Mouse (Mus musculus): ENCODE measurements around the gene Ppp1r13l. TPM values are rescaled to one million over a fixed set of nuclear protein-coding genes. Genes with fewer than 3 reads are reported as not detected.

Ppp1r13l gene
- polyA plus RNA-seq, 1 experiment from 2014 or later, result 4.9 TPM

GRCm38 (mm10) chr7:19358634-19359033 is 915 bp upstream of the Ppp1r13l start:
- 28% methylated on average over 13 of the region's 13 CpGs for WGBS
- Histone ChIP-seq H3K27ac (replicated peaks) (peak overlapping the region; percentile 93), H3K4me3 (peak overlapping the region; percentile 87), H3K4me1 (peaks cover 56% of the 10 kb centered on the region), H3K36me3 (peaks cover 42% of the 10 kb centered on the region), H3K27me3 (ENCODE audit: low read depth, poor library complexity, severe bottlenecking) (peaks cover 14% of the 10 kb centered on the region; the same call in 1 of the 2 replicates), H3K9me3 (replicated peaks) (no peaks in the 10 kb centered on the region)
- DNase-seq (ENCODE audit: low spot score), result no peak

GRCm38 (mm10) chr7:19359892-19360641 is 518 bp downstream of the Ppp1r13l start:
- DNase-seq (ENCODE audit: low spot score), result peak; percentile 82
- under 1% methylated on average over 44 of the region's 45 CpGs for WGBS
- Histone ChIP-seq H3K27ac (replicated peaks) (peak overlapping the region; percentile 93), H3K4me3 (peak overlapping the region; percentile 87), H3K9me3 (replicated peaks) (no peaks in the 10 kb centered on the region), H3K27me3 (ENCODE audit: low read depth, poor library complexity, severe bottlenecking) (peaks cover 21% of the 10 kb centered on the region; the same call in 1 of the 2 replicates), H3K36me3 (peaks cover 28% of the 10 kb centered on the region), H3K4me1 (peaks cover 62% of the 10 kb centered on the region)

GRCm38 (mm10) chr7:19360944-19361343 is 1.4 kb downstream of the Ppp1r13l start:
- Histone ChIP-seq H3K4me3 (peak overlapping the region; percentile 87), H3K36me3 (peaks cover 22% of the 10 kb centered on the region), H3K27ac (replicated peaks) (peak overlapping the region; percentile 77), H3K4me1 (peaks cover 62% of the 10 kb centered on the region), H3K9me3 (replicated peaks) (no peaks in the 10 kb centered on the region), H3K27me3 (ENCODE audit: low read depth, poor library complexity, severe bottlenecking) (peaks cover 21% of the 10 kb centered on the region; the same call in 1 of the 2 replicates)
- under 1% methylated on average over 27 of the region's 27 CpGs for WGBS
- DNase-seq (ENCODE audit: low spot score), result peak; percentile 88

GRCm38 (mm10) chr7:19361720-19362119 is 2.2 kb downstream of the Ppp1r13l start:
- peak; percentile 74 for DNase-seq (ENCODE audit: low spot score)
- H3K27me3 ChIP-seq (ENCODE audit: low read depth, poor library complexity, severe bottlenecking), result peaks cover 21% of the 10 kb centered on the region; the same call in 1 of the 2 replicates
- peak overlapping the region; percentile 87 for H3K4me3 ChIP-seq
- H3K4me1 ChIP-seq, result peaks cover 62% of the 10 kb centered on the region
- H3K9me3 ChIP-seq (replicated peaks), result no peaks in the 10 kb centered on the region
- H3K27ac ChIP-seq (replicated peaks), result peak overlapping the region; percentile 77; the same call in 1 of the 2 replicates
- H3K36me3 ChIP-seq, result peaks cover 14% of the 10 kb centered on the region
- 15% methylated on average over 16 of the region's 16 CpGs for WGBS

GRCm38 (mm10) chr7:19362276-19362675 is 2.7 kb downstream of the Ppp1r13l start:
- H3K9me3 ChIP-seq (replicated peaks), result no peaks in the 10 kb centered on the region
- peak overlapping the region; percentile 87 for H3K4me3 ChIP-seq
- H3K36me3 ChIP-seq, result peaks cover 8% of the 10 kb centered on the region
- 29% methylated on average over 4 of the region's 4 CpGs for WGBS
- no peak for DNase-seq (ENCODE audit: low spot score)
- peaks cover 21% of the 10 kb centered on the region; the same call in 1 of the 2 replicates for H3K27me3 ChIP-seq (ENCODE audit: low read depth, poor library complexity, severe bottlenecking)
- H3K27ac ChIP-seq (replicated peaks), result peak overlapping the region; percentile 77
- peaks cover 62% of the 10 kb centered on the region for H3K4me1 ChIP-seq

GRCm38 (mm10) chr7:19363881-19364280 is 4.3 kb downstream of the Ppp1r13l start:
- no peaks in the 10 kb centered on the region for H3K9me3 ChIP-seq (replicated peaks)
- peak; percentile 75 for DNase-seq (ENCODE audit: low spot score)
- no peaks in the 10 kb centered on the region for H3K36me3 ChIP-seq
- peak overlapping the region; percentile 57; the same call in 1 of the 2 replicates for H3K27ac ChIP-seq (replicated peaks)
- H3K4me3 ChIP-seq, result peak overlapping the region; percentile 29; the same call in 1 of the 2 replicates
- 5% methylated on average over 18 of the region's 18 CpGs for WGBS
- peaks cover 53% of the 10 kb centered on the region for H3K4me1 ChIP-seq
- H3K27me3 ChIP-seq (ENCODE audit: low read depth, poor library complexity, severe bottlenecking), result peaks cover 29% of the 10 kb centered on the region

- Histone ChIP-seq H3K4me3 (no peak overlapping the region), H3K9me3 (replicated peaks) (no peaks in the 10 kb centered on the region), H3K36me3 (0 out of 2 replicates have a peak, but pooled peaks cover 2% of the 10 kb centered on the region), H3K27me3 (ENCODE audit: low read depth, poor library complexity, severe bottlenecking) (peaks cover 44% of the 10 kb centered on the region), H3K4me1 (peaks cover 54% of the 10 kb centered on the region), H3K27ac (replicated peaks) (no peak overlapping the region)
- WGBS, result 83% methylated on average over 4 of the region's 4 CpGs
- DNase-seq (ENCODE audit: low spot score), result no peak
Measured at GRCm38 (mm10) chr7:19365376-19365775, 5.8 kb downstream of the Ppp1r13l start.

GRCm38 (mm10) chr7:19368380-19368779 is 8.8 kb downstream of the Ppp1r13l start:
- DNase-seq (ENCODE audit: low spot score), result peak; percentile 37
- no peak overlapping the region for H3K4me3 ChIP-seq
- no peaks in the 10 kb centered on the region for H3K9me3 ChIP-seq (replicated peaks)
- peaks cover 24% of the 10 kb centered on the region for H3K4me1 ChIP-seq
- WGBS, result 24% methylated on average over 16 of the region's 16 CpGs
- H3K27ac ChIP-seq (replicated peaks), result no peak overlapping the region
- H3K36me3 ChIP-seq, result peaks cover 22% of the 10 kb centered on the region
- H3K27me3 ChIP-seq (ENCODE audit: low read depth, poor library complexity, severe bottlenecking), result peaks cover 35% of the 10 kb centered on the region

- Histone ChIP-seq H3K27ac (replicated peaks) (peak overlapping the region; percentile 83), H3K27me3 (ENCODE audit: low read depth, poor library complexity, severe bottlenecking) (peaks cover 27% of the 10 kb centered on the region), H3K36me3 (peaks cover 30% of the 10 kb centered on the region), H3K4me3 (peak overlapping the region; percentile 59), H3K9me3 (replicated peaks) (no peaks in the 10 kb centered on the region), H3K4me1 (peaks cover 15% of the 10 kb centered on the region)
- DNase-seq (ENCODE audit: low spot score), result peak; percentile 78
- WGBS, result 13% methylated on average over 46 of the region's 46 CpGs
Measured at GRCm38 (mm10) chr7:19369823-19370425, 10.4 kb downstream of the Ppp1r13l start.

GRCm38 (mm10) chr7:19373367-19373766 is 13.8 kb downstream of the Ppp1r13l start:
- no peak overlapping the region for H3K4me3 ChIP-seq
- no peak overlapping the region for H3K27ac ChIP-seq (replicated peaks)
- WGBS, result 90% methylated on average over 2 of the region's 2 CpGs
- peaks cover 14% of the 10 kb centered on the region for H3K4me1 ChIP-seq
- H3K27me3 ChIP-seq (ENCODE audit: low read depth, poor library complexity, severe bottlenecking), result peaks cover 24% of the 10 kb centered on the region
- H3K9me3 ChIP-seq (replicated peaks), result no peaks in the 10 kb centered on the region
- DNase-seq (ENCODE audit: low spot score), result no peak
- H3K36me3 ChIP-seq, result peaks cover 54% of the 10 kb centered on the region

GRCm38 (mm10) chr7:19375368-19375767 is 15.8 kb downstream of the Ppp1r13l start:
- Histone ChIP-seq H3K4me3 (no peak overlapping the region), H3K4me1 (0 out of 2 replicates have a peak, but pooled peaks cover under 1% of the 10 kb centered on the region), H3K27ac (replicated peaks) (no peak overlapping the region), H3K36me3 (peaks cover 57% of the 10 kb centered on the region), H3K9me3 (replicated peaks) (no peaks in the 10 kb centered on the region), H3K27me3 (ENCODE audit: low read depth, poor library complexity, severe bottlenecking) (peaks cover 4% of the 10 kb centered on the region; the same call in 1 of the 2 replicates)
- no peak for DNase-seq (ENCODE audit: low spot score)
- 76% methylated on average over 18 of the region's 18 CpGs for WGBS

GRCm38 (mm10) chr7:19376019-19376418 is 16.5 kb downstream of the Ppp1r13l start:
- no peak for DNase-seq (ENCODE audit: low spot score)
- Histone ChIP-seq H3K36me3 (peaks cover 51% of the 10 kb centered on the region), H3K4me3 (no peak overlapping the region), H3K9me3 (replicated peaks) (no peaks in the 10 kb centered on the region), H3K4me1 (no peaks in the 10 kb centered on the region), H3K27ac (replicated peaks) (no peak overlapping the region), H3K27me3 (ENCODE audit: low read depth, poor library complexity, severe bottlenecking) (no peaks in the 10 kb centered on the region)
- 88% methylated on average over 4 of the region's 4 CpGs for WGBS

- Histone ChIP-seq H3K9me3 (replicated peaks) (no peaks in the 10 kb centered on the region), H3K27ac (replicated peaks) (no peak overlapping the region), H3K4me1 (peaks cover 9% of the 10 kb centered on the region), H3K36me3 (peaks cover 39% of the 10 kb centered on the region), H3K27me3 (ENCODE audit: low read depth, poor library complexity, severe bottlenecking) (no peaks in the 10 kb centered on the region), H3K4me3 (no peak overlapping the region)
- WGBS, result 63% methylated on average over 8 of the region's 8 CpGs
- DNase-seq (ENCODE audit: low spot score), result no peak
Measured at GRCm38 (mm10) chr7:19378049-19378448, 18.5 kb downstream of the Ppp1r13l start.
